Mouse (Mus musculus) hindlimb bud, embryonic 11.5 days (tissue): ENCODE measurements at regions not wholly inside any gene's neighbourhood (a gene's known extent, or its start where the extent isn't known, plus 50 kb on each side); places are given as distances from the start of the nearest gene placed in this dataset.

Source experiments
- DNase-seq: peaks from one replicate; pipeline ENCODE4 v3.0.0-alpha.2; 2012; ENCODE audit warnings: low read depth, low spot score; ENCODE audit errors: extremely low spot score

- DNase-seq, result no peak
Observed at GRCm38 (mm10) chr12:92672396-92672795, 823.4 kb upstream of the Sel1l start.

GRCm38 (mm10) chr12:92646634-92647033 lies 797.7 kb upstream of the Sel1l start:
- no peak for DNase-seq

- no peak for DNase-seq
Observed at GRCm38 (mm10) chr12:92645006-92645624, 796.2 kb upstream of the Sel1l start.

GRCm38 (mm10) chr12:92619120-92619519 lies 770.2 kb upstream of the Sel1l start:
- no peak for DNase-seq

GRCm38 (mm10) chr12:92618519-92618918 lies 769.6 kb upstream of the Sel1l start:
- DNase-seq, result no peak

- no peak for DNase-seq
Observed at GRCm38 (mm10) chr12:92601673-92602072, 752.7 kb upstream of the Sel1l start.

- DNase-seq, result no peak
Observed at GRCm38 (mm10) chr12:92589725-92590124, 740.8 kb upstream of the Sel1l start.

GRCm38 (mm10) chr12:92589305-92589704 lies 740.3 kb upstream of the Sel1l start:
- no peak for DNase-seq

GRCm38 (mm10) chr12:92578596-92578995 lies 729.6 kb upstream of the Sel1l start:
- DNase-seq, result no peak
